Mouse (Mus musculus) forebrain, embryonic 14.5 days (tissue): ENCODE results near the gene Gm32717. TPM values are rescaled to one million over a fixed set of nuclear protein-coding genes. Genes with fewer than 3 reads are reported as not detected.
"Not testable (repeated sequence)": the region's sequence is repeated elsewhere in the genome, so short reads cannot be mapped to it uniquely, and the experiment has no call there.

Experiments used
- ATAC-seq: fragments of 200-750 bp; cut with Nextera tagmentation; 2 replicates; pipeline ENCODE4 v1.8.0; 2017; ENCODE audit warnings: mild to moderate bottlenecking, moderate library complexity
- DNase-seq: peaks from one replicate; pipeline ENCODE4 v3.0.0-alpha.2; 2015; ENCODE audit warnings: low spot score
- H3K27ac ChIP-seq: fragments of 300-500 bp; sonication (generic); 2 replicates; pipeline ENCODE4 v1.5.1; 2014; ENCODE audit warnings: low read depth, mild to moderate bottlenecking, control low read depth, low read length, moderate library complexity
- H3K27me3 ChIP-seq: fragments of 300-500 bp; sonication (generic); replicated peaks from 2 replicates; pipeline ENCODE4 v1.6.1; 2014; ENCODE audit warnings: low read length, control low read depth, mixed read lengths; ENCODE audit not compliant: control insufficient read depth, insufficient read depth
- H3K36me3 ChIP-seq: fragments of 300-500 bp; sonication (generic); 2 replicates; pipeline ENCODE4 v1.6.1; 2014; ENCODE audit warnings: low read length, control low read depth; ENCODE audit not compliant: control insufficient read depth, insufficient read depth
- H3K4me1 ChIP-seq: fragments of 300-500 bp; sonication (generic); 2 replicates; pipeline ENCODE4 v1.6.1; 2014; ENCODE audit warnings: antibody characterized with exemption, low read length, control low read depth; ENCODE audit not compliant: control insufficient read depth, insufficient read depth
- H3K4me2 ChIP-seq: fragments of 300-500 bp; sonication (generic); 2 replicates; pipeline ENCODE4 v1.6.1; 2014; ENCODE audit warnings: mild to moderate bottlenecking, control low read depth, low read length
- H3K4me3 ChIP-seq: fragments of 300-500 bp; sonication (generic); 2 replicates; pipeline ENCODE4 v1.5.1; 2014; ENCODE audit warnings: low read depth, low read length, control low read depth
- H3K9ac ChIP-seq: fragments of 300-500 bp; sonication (generic); 2 replicates; pipeline ENCODE4 v1.6.1; 2014; ENCODE audit warnings: mild to moderate bottlenecking, low read length, control low read depth, moderate library complexity
- H3K9me3 ChIP-seq: fragments of 300-500 bp; sonication (generic); replicated peaks from 2 replicates; pipeline ENCODE4 v1.6.1; 2016; ENCODE audit warnings: low read length, control low read depth, mixed read lengths; ENCODE audit not compliant: control insufficient read depth
- WGBS: fragments of 180-500 bp; shearing (Covaris S2); extraction: QIAGEN DNeasy Blood & Tissue Kit; methylation state at CpG from one replicate; pipeline ENCODE4 v1.1.7; 2014; 5-methylcytosine and 5-hydroxymethylcytosine counted together
- polyA plus RNA-seq: library from polyadenylated mRNA; unstranded; fragments of >200 nt; fragmentation: Nextera tagmentation; extraction: Ambion mirVana; gene quantifications from 2 replicates; pipeline ENCODE4 v1.2.1, GENCODE M21; 2014

The Gm32717 gene
- polyA plus RNA-seq, 1 experiment from 2014 or later, result not detected

- not testable (repeated sequence) for ATAC-seq, H3K27ac ChIP-seq, H3K4me2 ChIP-seq, H3K36me3 ChIP-seq, DNase-seq, H3K27me3 ChIP-seq, H3K9ac ChIP-seq, H3K9me3 ChIP-seq, H3K4me1 ChIP-seq, H3K4me3 ChIP-seq
- 100% methylated on average over 1 of the region's 5 CpGs for WGBS
These were observed 8.0 kb downstream of the Gm32717 start for GRCm38 (mm10) chr10:118232607-118233006.

DNA sequence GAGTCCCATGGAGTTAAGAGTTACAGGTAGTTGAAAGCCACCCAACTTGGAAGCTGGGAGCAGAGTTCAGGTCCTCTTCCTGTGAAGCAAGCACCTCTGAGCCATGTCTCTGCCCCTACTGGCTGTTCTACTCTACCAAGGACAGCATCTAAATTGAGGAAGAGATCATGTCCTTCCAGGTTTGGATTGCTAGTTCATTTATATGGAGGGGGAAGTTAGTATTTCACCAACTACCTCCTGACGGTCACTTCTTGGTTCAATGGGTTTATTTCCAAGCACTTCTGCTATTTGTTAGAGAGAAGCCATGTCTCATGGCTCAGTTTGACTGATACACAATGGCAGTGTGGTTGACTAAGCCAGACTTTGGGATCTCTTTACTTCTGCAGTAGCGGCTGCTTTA lies 13.0 kb downstream of the Gm32717 start:
- DNase-seq, H3K27ac ChIP-seq, H3K27me3 ChIP-seq, ATAC-seq, H3K9ac ChIP-seq, H3K4me1 ChIP-seq, H3K4me2 ChIP-seq, H3K4me3 ChIP-seq, H3K9me3 ChIP-seq, H3K36me3 ChIP-seq: not testable (repeated sequence)
- no CpG with 5 or more reads among the region's 2 CpGs for whole genome bisulfite sequencing

DNA sequence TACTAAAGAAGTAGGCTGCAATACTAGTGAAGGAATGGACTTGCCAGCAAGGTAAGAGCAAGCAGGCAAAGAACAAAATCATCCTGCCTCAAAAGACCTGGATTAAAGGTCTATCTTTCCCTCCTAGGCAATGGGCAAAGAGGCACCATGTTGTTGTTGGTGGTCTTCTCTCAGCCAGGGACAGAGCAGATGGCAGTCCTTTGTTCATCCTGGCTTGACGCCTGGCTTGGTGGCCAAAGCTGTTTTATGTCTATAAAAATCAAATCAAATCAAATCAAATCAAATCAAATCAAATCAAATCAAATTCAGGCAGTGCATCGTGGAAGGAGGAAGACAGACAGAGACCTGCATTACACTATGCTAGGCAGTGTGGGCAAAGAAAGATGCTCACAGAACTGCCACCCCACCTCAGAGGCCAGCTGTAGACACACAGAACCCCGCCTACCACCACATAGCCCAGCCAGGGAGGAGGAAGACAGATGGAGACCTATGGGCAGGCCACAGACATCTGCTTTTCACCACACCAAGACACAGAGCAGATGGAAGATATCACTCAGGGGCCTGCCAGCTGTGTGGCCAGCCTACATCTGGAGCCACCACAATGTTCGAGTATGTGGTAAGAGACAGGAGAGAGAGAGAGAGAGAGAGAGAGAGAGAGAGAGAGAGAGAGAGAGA lies 24.7 kb downstream of the Gm32717 start:
- not testable (repeated sequence) for H3K27me3 ChIP-seq, H3K36me3 ChIP-seq, ATAC-seq, H3K4me3 ChIP-seq, H3K9ac ChIP-seq, H3K4me1 ChIP-seq, H3K4me2 ChIP-seq, H3K9me3 ChIP-seq, DNase-seq, H3K27ac ChIP-seq
- WGBS, result 89% methylated on average over 2 of the region's 4 CpGs

DNA sequence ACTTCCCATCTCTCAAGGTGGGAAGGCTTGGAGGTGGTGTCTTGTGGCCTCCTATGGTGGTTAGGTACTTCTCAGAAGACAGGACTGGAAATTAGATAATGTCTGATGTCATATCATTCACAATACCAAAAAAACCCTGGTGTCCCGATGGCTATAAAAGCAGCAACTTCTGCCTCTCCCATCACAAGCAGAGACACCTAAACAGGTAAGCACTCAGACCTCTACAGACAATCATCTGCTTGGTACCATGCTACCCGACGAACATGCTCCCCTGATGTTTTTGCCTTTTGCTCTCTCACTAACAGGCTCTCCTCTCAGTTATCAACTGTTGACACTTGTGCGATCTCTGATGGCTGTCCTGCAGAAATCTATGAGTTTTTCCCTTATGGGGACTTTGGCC lies 35.9 kb downstream of the Gm32717 start, which contains the start of gene Il22:
Gene Il22, plus strand, starts transcription at position 301 of the 400 bp plus-strand sequence.
- ATAC-seq, result no peak
- no peak within 1 kb of the TSS for H3K9ac ChIP-seq
- WGBS, result 95% methylated on average over 4 of the region's 4 CpGs

DNA sequence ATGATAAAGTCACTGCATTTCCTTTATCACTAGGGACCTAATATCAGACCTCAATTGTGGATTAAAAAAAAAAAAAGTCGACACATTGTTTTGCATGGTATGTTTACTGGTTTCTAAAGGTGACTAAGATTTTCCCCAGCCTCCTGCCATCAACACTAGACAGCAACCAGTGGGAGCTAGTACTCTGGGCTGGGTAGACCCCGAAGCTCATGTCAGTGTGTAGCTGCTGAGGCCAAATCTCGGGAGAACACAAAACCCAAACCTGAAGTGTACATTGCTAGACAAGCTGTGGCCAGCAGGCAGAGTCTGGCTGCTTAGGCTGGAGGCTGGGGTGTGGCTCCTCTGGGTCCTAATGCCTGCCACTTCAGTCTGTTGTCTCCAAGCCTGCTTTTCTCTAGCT lies 45.4 kb downstream of the Gm32717 start:
- not testable (repeated sequence) for DNase-seq, H3K27me3 ChIP-seq, H3K27ac ChIP-seq, H3K9me3 ChIP-seq, H3K4me1 ChIP-seq, H3K4me3 ChIP-seq, H3K9ac ChIP-seq, H3K36me3 ChIP-seq, H3K4me2 ChIP-seq, ATAC-seq
- WGBS, result 34% methylated on average over 3 of the region's 3 CpGs

More for the DNA sequence above, 35.9 kb downstream of the Gm32717 start, which contains the start of gene Il22:
- Histone ChIP-seq H3K4me3 (no peak within 1 kb of the TSS), H3K36me3 (no peaks in the 10 kb centered on the region), H3K4me2 (no peak within 1 kb of the TSS), H3K4me1 (no peaks in the 10 kb centered on the region), H3K27me3 (no peaks in the 10 kb centered on the region), H3K27ac (no peak within 1 kb of the TSS), H3K9me3 (no peaks in the 10 kb centered on the region)
- DNase-seq, result no peak

Other genes with a start within 250 kb of the Gm32717 start
- 31.6 and 34.7 TPM in 2 replicates for gene Mdm1, start 99.0 kb downstream of the Gm32717 start, polyA plus RNA-seq
- gene Il22, start 35.8 kb downstream of the Gm32717 start, polyA plus RNA-seq, result not detected in 2 replicates
- 0.27 TPM in 1 of 2 replicates, not detected in the other for gene Gm32802, start 17.9 kb upstream of the Gm32717 start, polyA plus RNA-seq
- 0.33 TPM in 1 of 2 replicates, not detected in the other for gene Iltifb, start 54.3 kb upstream of the Gm32717 start, polyA plus RNA-seq
- gene Gm9040, start 86.2 kb upstream of the Gm32717 start, polyA plus RNA-seq, result not detected in 2 replicates
- not detected in 2 replicates for gene Gm9044, start 91.6 kb upstream of the Gm32717 start, polyA plus RNA-seq
- gene Gm9045, start 97.1 kb upstream of the Gm32717 start, polyA plus RNA-seq, result 0.11 and 0.12 TPM in 2 replicates
- not detected in 2 replicates for gene Gm9046, start 102.5 kb upstream of the Gm32717 start, polyA plus RNA-seq
- gene Gm9048, start 107.9 kb upstream of the Gm32717 start, polyA plus RNA-seq, result not detected in 2 replicates
- gene Gm9049, start 113.3 kb upstream of the Gm32717 start, polyA plus RNA-seq, result 0.11 and 0.12 TPM in 2 replicates
- not detected in 2 replicates for gene Ifng, start 200.3 kb upstream of the Gm32717 start, polyA plus RNA-seq